Mouse (Mus musculus): ENCODE data around the gene Fam198b. TPM values are rescaled to one million over a fixed set of nuclear protein-coding genes. Genes with fewer than 3 reads are reported as not detected.

Gene Fam198b
- polyA plus RNA-seq, 1 experiment from 2014 or later: 9.3 TPM

DNA sequence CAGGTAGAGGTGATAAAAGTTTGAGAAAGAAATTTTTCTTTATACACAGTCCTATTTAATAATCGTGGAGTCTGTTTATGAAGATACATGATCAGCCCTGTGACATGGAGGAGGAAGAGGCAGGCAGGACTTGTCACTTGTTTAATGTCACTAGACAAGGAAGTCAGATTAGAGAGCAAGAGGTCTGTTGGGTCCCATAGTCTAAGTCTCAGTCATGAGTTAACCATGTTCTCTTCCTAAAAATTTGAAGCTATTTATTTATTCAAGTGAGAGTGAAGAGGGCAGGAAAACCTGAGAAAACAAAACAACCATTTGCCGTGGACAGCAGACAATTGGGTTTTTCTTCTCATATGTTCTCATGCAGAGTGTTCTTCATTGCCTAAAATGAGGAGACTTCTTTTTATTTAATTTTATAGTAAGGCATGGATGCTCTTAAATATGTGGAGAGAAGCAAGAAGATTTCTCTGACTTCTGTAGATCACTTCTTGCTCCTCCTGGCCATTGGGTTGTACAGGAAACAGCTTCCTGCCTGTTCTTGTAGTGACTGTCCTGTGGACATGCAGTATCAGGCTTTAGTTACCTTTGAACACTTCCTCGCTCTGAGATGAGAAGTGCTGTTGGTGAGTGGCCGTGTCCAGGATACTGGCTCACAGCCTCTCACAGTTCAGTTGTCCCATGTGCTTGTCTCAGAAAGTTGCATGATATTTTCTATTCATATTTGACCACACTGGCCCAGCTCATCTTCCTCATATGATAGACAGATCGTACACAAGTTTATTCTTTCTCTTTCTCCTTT lies 22.1 kb downstream of the Fam198b start:
- 74% methylated on average over 5 of the region's 5 CpGs for WGBS
- 0 out of 2 replicates have a peak, but pooled peaks cover 2% of the 10 kb centered on the region for H3K4me1 ChIP-seq (ENCODE audit: control insufficient read depth, insufficient read depth, low read length)
- H3K36me3 ChIP-seq (ENCODE audit: control insufficient read depth, insufficient read depth, low read length): no peaks in the 10 kb centered on the region
- no peak for ATAC-seq
- H3K9ac ChIP-seq (ENCODE audit: low read depth, low read length): no peak overlapping the region
- H3K4me3 ChIP-seq (ENCODE audit: low read length): no peak overlapping the region
- no peak overlapping the region for H3K27ac ChIP-seq (ENCODE audit: low read length)
- H3K27me3 ChIP-seq (replicated peaks; ENCODE audit: control insufficient read depth, insufficient read depth, low read length): no peaks in the 10 kb centered on the region
- no peaks in the 10 kb centered on the region for H3K9me3 ChIP-seq (ENCODE audit: control insufficient read depth, low read length)
- H3K4me2 ChIP-seq (ENCODE audit: low read depth, low read length): no peak overlapping the region

DNA sequence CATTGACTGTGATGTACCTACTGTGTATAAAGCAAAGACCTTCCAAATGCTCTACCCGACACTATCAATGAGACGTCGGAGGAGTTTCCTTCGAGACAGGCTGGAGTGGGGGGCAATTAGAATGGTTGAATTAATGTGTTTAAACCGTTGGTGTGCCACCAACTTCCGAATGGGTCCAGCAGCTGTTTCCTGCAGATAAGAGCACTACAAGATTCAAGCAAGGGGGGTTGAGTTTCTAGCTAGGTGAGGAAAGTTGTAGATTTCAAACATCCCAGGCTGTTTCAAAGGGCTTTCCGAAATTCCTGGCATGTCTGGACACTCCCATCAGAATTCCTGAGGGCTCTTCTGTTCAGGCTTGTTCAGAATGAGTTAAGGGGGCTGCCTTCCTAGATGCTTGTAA lies 22.9 kb downstream of the Fam198b start:
- H3K4me2 ChIP-seq (ENCODE audit: low read depth, low read length): no peak overlapping the region
- H3K4me1 ChIP-seq (ENCODE audit: control insufficient read depth, insufficient read depth, low read length): 0 out of 2 replicates have a peak, but pooled peaks cover 5% of the 10 kb centered on the region
- H3K27ac ChIP-seq (ENCODE audit: low read length): no peak overlapping the region
- H3K9me3 ChIP-seq (ENCODE audit: control insufficient read depth, low read length): no peaks in the 10 kb centered on the region
- H3K4me3 ChIP-seq (ENCODE audit: low read length): no peak overlapping the region
- no peaks in the 10 kb centered on the region for H3K36me3 ChIP-seq (ENCODE audit: control insufficient read depth, insufficient read depth, low read length)
- 48% methylated on average over 7 of the region's 7 CpGs for WGBS
- no peak overlapping the region for H3K9ac ChIP-seq (ENCODE audit: low read depth, low read length)
- ATAC-seq: no peak
- no peaks in the 10 kb centered on the region for H3K27me3 ChIP-seq (replicated peaks; ENCODE audit: control insufficient read depth, insufficient read depth, low read length)

DNA sequence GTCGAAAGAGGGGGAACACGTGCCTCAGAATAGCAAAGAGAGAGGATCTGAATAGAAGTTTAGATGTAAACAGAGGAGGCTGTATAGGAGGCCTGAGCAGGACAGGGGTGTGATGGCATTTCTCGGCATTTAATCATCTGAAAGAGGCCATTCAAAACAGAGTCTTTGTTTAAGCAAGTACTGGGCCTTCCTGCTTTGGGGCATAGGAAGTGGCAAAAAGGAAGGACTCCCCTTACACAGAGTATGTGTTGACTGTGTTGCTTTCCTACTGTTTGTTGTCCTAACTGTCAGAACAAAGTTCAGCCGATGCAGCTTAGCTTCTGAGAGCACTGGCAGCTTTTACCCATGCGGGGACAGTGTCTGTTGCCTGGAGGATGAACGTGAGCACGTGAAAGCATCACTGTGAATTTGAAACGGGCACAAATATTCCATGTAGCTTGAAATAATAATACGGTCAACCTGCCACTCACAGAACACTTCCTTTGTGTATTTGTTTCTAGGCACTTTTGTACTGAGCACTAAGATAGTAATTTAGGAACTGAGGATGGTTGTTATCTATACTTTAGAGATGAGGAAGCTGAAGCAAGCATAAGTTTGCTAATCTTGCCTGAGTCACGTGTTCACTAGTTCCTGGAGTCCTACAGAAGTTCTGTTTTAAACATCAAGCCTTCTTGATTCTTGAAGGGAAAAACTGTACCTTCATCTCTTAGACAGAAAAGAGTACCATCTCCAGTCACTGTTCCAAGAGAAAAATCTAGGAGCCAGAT lies 26.2 kb downstream of the Fam198b start:
- WGBS: 64% methylated on average over 10 of the region's 10 CpGs

DNA sequence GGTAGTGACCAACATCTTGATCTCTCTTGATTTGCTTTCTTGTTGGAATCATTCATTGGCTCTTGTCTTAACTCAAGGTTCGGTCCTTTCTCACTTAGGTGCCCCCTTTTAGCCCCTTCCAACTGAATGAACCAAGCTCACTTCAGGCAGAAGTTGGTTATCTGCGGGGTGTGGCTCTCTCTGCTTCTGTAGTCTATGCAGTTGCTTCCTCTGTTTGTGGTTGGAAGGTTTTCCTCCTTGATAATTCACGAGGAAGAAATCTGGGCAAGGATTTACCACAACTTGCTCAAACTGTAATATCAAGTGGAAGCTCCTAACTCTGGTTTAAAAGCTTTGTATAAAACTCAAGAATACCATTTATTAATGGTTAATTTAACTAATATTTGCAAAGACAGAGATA lies 26.8 kb downstream of the Fam198b start:
- 69% methylated on average over 3 of the region's 3 CpGs for WGBS
- Histone ChIP-seq H3K4me3 (ENCODE audit: low read length) (no peak overlapping the region), H3K4me2 (ENCODE audit: low read depth, low read length) (no peak overlapping the region), H3K27me3 (replicated peaks; ENCODE audit: control insufficient read depth, insufficient read depth, low read length) (no peaks in the 10 kb centered on the region), H3K27ac (ENCODE audit: low read length) (no peak overlapping the region), H3K9ac (ENCODE audit: low read depth, low read length) (no peak overlapping the region), H3K36me3 (ENCODE audit: control insufficient read depth, insufficient read depth, low read length) (no peaks in the 10 kb centered on the region), H3K9me3 (ENCODE audit: control insufficient read depth, low read length) (no peaks in the 10 kb centered on the region), H3K4me1 (ENCODE audit: control insufficient read depth, insufficient read depth, low read length) (0 out of 2 replicates have a peak, but pooled peaks cover 7% of the 10 kb centered on the region)
- ATAC-seq: no peak

More for the DNA sequence above, 26.2 kb downstream of the Fam198b start:
- Histone ChIP-seq H3K9ac (ENCODE audit: low read depth, low read length) (no peak overlapping the region), H3K4me3 (ENCODE audit: low read length) (no peak overlapping the region), H3K4me1 (ENCODE audit: control insufficient read depth, insufficient read depth, low read length) (0 out of 2 replicates have a peak, but pooled peaks cover 7% of the 10 kb centered on the region), H3K27me3 (replicated peaks; ENCODE audit: control insufficient read depth, insufficient read depth, low read length) (no peaks in the 10 kb centered on the region), H3K27ac (ENCODE audit: low read length) (no peak overlapping the region), H3K9me3 (ENCODE audit: control insufficient read depth, low read length) (no peaks in the 10 kb centered on the region), H3K36me3 (ENCODE audit: control insufficient read depth, insufficient read depth, low read length) (no peaks in the 10 kb centered on the region), H3K4me2 (ENCODE audit: low read depth, low read length) (no peak overlapping the region)
- ATAC-seq: no peak

DNA sequence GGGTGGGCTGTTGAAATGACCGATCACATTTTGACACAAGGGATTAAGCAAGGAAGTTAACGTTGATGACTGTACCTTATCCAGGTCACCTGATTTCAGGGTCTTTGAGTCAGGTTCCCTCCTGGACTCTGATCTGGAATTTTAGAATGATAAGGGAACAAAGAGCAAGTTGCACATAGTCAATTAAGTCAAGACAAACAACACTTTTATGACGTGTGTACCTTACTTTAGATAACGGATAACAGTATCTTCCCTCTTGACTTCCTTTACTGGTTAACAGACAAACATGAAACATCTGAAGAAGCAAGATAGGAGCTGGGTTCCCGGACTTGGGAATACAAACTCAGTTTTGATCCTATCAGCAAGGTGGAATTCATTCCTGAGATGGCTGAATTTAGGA lies 29.7 kb downstream of the Fam198b start:
- ATAC-seq: peak; percentile 90
- no peaks in the 10 kb centered on the region for H3K9me3 ChIP-seq (ENCODE audit: control insufficient read depth, low read length)
- no peak overlapping the region for H3K4me3 ChIP-seq (ENCODE audit: low read length)
- H3K4me2 ChIP-seq (ENCODE audit: low read depth, low read length): no peak overlapping the region
- H3K4me1 ChIP-seq (ENCODE audit: control insufficient read depth, insufficient read depth, low read length): 0 out of 2 replicates have a peak, but pooled peaks cover 5% of the 10 kb centered on the region
- no peaks in the 10 kb centered on the region for H3K27me3 ChIP-seq (replicated peaks; ENCODE audit: control insufficient read depth, insufficient read depth, low read length)
- no peaks in the 10 kb centered on the region for H3K36me3 ChIP-seq (ENCODE audit: control insufficient read depth, insufficient read depth, low read length)
- no peak overlapping the region for H3K27ac ChIP-seq (ENCODE audit: low read length)
- WGBS: 52% methylated on average over 5 of the region's 5 CpGs
- H3K9ac ChIP-seq (ENCODE audit: low read depth, low read length): no peak overlapping the region

DNA sequence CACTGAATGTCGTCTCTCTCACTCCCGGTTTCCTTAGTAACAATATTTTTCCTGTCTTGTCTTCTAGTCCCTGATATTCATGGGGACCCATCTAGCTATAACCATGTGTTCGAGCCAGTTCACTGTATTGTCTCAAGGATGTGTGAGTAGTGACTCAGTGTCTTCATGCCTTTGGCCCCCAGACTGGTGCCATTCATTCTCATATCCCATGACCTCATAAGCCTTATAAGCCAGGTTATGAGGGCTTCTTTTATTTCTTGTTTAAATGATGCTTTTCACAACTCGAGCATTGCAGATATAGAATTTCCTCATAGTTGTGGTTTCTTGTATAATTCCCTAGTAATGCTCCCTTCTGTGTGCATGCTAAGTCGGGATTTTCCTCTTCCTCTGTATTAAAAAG lies 31.9 kb downstream of the Fam198b start:
- H3K27me3 ChIP-seq (replicated peaks; ENCODE audit: control insufficient read depth, insufficient read depth, low read length): no peaks in the 10 kb centered on the region
- H3K4me2 ChIP-seq (ENCODE audit: low read depth, low read length): no peak overlapping the region
- H3K9me3 ChIP-seq (ENCODE audit: control insufficient read depth, low read length): no peaks in the 10 kb centered on the region
- H3K4me3 ChIP-seq (ENCODE audit: low read length): no peak overlapping the region
- H3K27ac ChIP-seq (ENCODE audit: low read length): no peak overlapping the region
- 0 out of 2 replicates have a peak, but pooled peaks cover 5% of the 10 kb centered on the region for H3K4me1 ChIP-seq (ENCODE audit: control insufficient read depth, insufficient read depth, low read length)
- no peak for ATAC-seq
- H3K9ac ChIP-seq (ENCODE audit: low read depth, low read length): no peak overlapping the region
- no peaks in the 10 kb centered on the region for H3K36me3 ChIP-seq (ENCODE audit: control insufficient read depth, insufficient read depth, low read length)
- 87% methylated on average over 5 of the region's 5 CpGs for WGBS

DNA sequence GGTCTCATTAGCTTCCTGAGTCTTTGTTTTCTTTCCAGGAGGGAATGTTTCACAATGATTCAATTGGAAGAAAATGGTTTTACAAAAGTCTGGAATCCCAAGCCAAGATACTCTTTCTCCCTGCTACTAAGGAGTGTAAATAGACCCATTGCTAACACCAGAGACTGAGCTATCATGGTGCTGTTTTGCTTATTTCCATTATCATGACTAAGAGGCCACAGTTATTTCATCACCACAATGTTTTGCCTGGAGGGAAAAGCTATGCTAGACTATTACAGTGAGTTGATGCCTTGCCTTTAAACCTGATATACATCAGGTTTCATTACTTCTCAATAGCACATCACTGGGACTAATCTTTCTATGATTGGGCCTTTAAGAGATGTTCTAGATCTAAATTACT lies 34.4 kb downstream of the Fam198b start:
- no peak overlapping the region for H3K4me2 ChIP-seq (ENCODE audit: low read depth, low read length)
- H3K27ac ChIP-seq (ENCODE audit: low read length): no peak overlapping the region
- ATAC-seq: no peak

DNA sequence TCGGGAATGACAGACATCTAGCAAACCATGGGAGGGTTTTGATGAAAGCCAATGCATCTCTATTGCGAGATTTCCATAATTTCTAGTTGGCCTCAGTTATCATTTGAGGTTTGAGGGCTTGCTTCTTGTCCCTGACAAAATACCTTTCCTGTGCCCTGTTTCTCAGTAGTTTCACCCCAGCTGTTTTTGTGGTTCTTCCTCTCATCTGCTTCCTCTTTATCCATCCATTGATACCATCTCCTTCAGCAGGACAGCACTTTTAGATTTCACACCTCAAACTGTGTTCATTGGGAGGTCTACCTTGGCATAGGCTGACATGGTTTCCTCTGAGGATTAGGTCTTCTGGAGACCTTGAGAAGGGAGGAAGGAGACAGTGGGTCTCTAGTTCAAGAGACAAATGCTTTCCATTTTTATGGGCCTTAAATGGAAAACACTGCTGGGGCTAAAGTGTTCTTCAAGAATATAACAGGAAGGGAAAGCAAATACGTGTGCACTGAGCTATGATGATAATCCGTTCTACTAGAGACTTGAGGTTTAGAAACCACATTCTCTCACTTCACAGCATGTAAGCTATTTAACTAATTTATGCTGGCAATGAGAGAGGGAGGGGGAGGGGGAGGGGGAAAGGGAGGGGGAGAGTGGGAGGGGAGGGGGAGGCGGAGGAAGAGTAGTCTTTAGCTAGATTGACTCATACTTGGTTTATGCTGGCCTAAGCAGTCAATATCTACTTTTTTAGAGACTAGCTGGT lies 41.8 kb downstream of the Fam198b start:
- Histone ChIP-seq H3K27me3 (replicated peaks; ENCODE audit: control insufficient read depth, insufficient read depth, low read length) (no peaks in the 10 kb centered on the region), H3K9ac (ENCODE audit: low read depth, low read length) (no peak overlapping the region), H3K4me2 (ENCODE audit: low read depth, low read length) (no peak overlapping the region), H3K4me1 (ENCODE audit: control insufficient read depth, insufficient read depth, low read length) (no peaks in the 10 kb centered on the region), H3K36me3 (ENCODE audit: control insufficient read depth, insufficient read depth, low read length) (no peaks in the 10 kb centered on the region), H3K27ac (ENCODE audit: low read length) (no peak overlapping the region), H3K9me3 (ENCODE audit: control insufficient read depth, low read length) (no peaks in the 10 kb centered on the region), H3K4me3 (ENCODE audit: low read length) (no peak overlapping the region)
- ATAC-seq: no peak
- 80% methylated on average over 5 of the region's 5 CpGs for WGBS

More for the DNA sequence above, 34.4 kb downstream of the Fam198b start:
- Histone ChIP-seq H3K36me3 (ENCODE audit: control insufficient read depth, insufficient read depth, low read length) (no peaks in the 10 kb centered on the region), H3K9me3 (ENCODE audit: control insufficient read depth, low read length) (no peaks in the 10 kb centered on the region), H3K4me3 (ENCODE audit: low read length) (no peak overlapping the region), H3K27me3 (replicated peaks; ENCODE audit: control insufficient read depth, insufficient read depth, low read length) (no peaks in the 10 kb centered on the region), H3K4me1 (ENCODE audit: control insufficient read depth, insufficient read depth, low read length) (0 out of 2 replicates have a peak, but pooled peaks cover 2% of the 10 kb centered on the region), H3K9ac (ENCODE audit: low read depth, low read length) (no peak overlapping the region)

DNA sequence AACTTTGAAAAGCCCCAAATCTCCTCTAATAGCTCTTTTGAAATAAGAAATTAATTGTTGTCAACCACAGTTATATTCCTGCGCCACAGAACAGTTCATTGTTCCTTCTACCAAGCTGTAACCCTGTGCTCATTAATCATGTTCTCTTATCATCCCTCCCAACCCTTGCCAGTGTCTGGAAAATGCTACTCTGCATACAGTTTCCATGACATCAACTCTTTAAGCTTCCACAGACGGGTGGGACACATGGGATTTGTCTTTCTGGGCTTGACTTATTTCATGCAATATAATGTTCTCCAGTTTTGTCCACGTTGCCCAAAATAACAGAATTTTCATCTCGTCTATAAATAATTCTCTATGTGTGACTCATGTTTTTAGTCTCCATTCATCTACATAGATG lies 42.7 kb downstream of the Fam198b start:
- H3K9me3 ChIP-seq (ENCODE audit: control insufficient read depth, low read length): no peaks in the 10 kb centered on the region
- no peak overlapping the region for H3K9ac ChIP-seq (ENCODE audit: low read depth, low read length)
- WGBS: 51% methylated on average over 4 of the region's 4 CpGs
- H3K36me3 ChIP-seq (ENCODE audit: control insufficient read depth, insufficient read depth, low read length): no peaks in the 10 kb centered on the region
- no peaks in the 10 kb centered on the region for H3K27me3 ChIP-seq (replicated peaks; ENCODE audit: control insufficient read depth, insufficient read depth, low read length)
- no peak overlapping the region for H3K27ac ChIP-seq (ENCODE audit: low read length)
- no peak overlapping the region for H3K4me3 ChIP-seq (ENCODE audit: low read length)
- no peak for ATAC-seq
- H3K4me2 ChIP-seq (ENCODE audit: low read depth, low read length): no peak overlapping the region
- H3K4me1 ChIP-seq (ENCODE audit: control insufficient read depth, insufficient read depth, low read length): no peaks in the 10 kb centered on the region

Measured in intestine, embryonic 16.5 days (tissue).